Mouse (Mus musculus): ENCODE data around the gene Ptma. TPM values are rescaled to one million over a fixed set of nuclear protein-coding genes. Genes with fewer than 3 reads are reported as not detected.
A peak's percentile ranks its signal among the peaks of the same experiment; 100 is the strongest.
"Not testable (repeated sequence)": the region's sequence is repeated elsewhere in the genome, so short reads cannot be mapped to it uniquely, and the experiment has no call there.

Gene Ptma
- polyA plus RNA-seq, 1 experiment = 2,341 TPM

DNA sequence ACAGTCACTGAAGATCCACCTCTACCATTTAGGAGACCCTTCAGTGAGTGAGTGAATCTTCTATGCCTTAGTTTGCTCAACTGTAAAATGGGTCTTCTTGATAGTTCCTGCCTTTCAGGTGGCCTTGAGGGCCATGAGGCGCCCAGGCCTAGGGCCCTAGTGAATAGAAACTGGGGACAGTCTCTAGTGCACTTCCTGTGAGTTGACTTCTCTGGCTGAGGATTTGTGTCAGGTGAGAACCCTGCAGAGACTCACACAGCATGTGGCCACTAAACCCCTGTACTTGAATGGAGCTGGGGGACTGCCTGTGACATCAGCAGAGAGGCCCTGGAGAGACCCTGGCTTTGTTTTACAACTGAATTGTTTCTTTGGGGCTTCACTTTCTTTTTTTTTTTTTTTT, 16.3 kb upstream of the Ptma start:
- DNase-seq = no peak
- no peak overlapping the region for H3K27ac ChIP-seq (ENCODE audit: control insufficient read depth, insufficient read depth, low read length)
- H3K4me3 ChIP-seq (ENCODE audit: control insufficient read depth, insufficient read depth, low read length) = no peak overlapping the region
- H3K4me1 ChIP-seq (replicated peaks; ENCODE audit: control insufficient read depth, insufficient read depth, low read length) = peaks cover 31% of the 10 kb centered on the region
- WGBS = 82% methylated on average over 1 of the region's 1 CpGs
- TF ChIP-seq POLR2A (IDR thresholded peaks at IDR 0.05; ENCODE audit: control insufficient read depth, extremely low read depth, insufficient read depth, low read length, poor library complexity) = no peak
- TF ChIP-seq CTCF (IDR thresholded peaks at IDR 0.05; ENCODE audit: borderline replicate concordance, control insufficient read depth, extremely low read depth, insufficient read depth, low read length, poor library complexity) = no peak
- H3K36me3 ChIP-seq (ENCODE audit: control insufficient read depth, insufficient read depth, low read length) = no peaks in the 10 kb centered on the region
- no peaks in the 10 kb centered on the region for H3K27me3 ChIP-seq (ENCODE audit: control insufficient read depth, insufficient read depth, low read length)

DNA sequence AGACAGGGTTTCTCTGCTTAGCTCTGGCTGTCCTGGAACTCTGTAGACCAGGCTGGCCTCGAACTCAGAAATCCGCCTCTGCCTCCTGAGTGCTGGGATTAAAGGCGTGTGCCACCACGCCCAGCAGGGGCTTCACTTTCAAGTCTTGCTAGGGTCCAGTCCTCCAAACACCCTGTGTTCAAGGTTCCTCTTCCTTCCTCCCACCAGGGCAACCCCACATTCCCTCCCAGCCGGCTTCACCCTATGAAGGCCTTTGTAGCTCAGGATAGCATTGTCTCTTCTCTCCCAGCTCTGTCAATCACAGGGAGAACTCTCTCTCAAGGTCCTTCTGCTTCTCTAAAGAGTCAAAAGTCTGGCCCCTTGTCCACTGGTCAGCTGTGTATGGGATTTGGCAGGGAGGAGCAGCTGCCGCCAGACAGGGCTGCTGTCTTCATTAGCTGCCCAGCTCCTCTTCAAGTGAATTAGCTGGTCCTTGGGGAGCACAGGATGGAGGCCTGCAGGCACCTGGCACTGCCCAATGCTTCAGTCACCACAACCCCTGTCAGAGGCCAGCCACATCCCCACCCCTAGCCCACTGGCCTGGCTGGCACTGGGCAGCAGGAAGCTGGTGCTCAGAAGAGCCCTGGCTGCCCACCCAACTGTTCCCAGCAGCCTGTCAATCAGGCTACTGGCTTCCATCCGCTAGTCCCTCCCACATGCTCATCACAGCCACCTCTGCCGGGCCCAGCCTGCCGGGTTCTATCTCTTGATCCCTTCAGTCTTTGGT, 15.7 kb upstream of the Ptma start:
- no peak for DNase-seq
- Histone ChIP-seq H3K27me3 (ENCODE audit: control insufficient read depth, insufficient read depth, low read length) (no peaks in the 10 kb centered on the region), H3K4me3 (ENCODE audit: control insufficient read depth, insufficient read depth, low read length) (no peak overlapping the region), H3K27ac (ENCODE audit: control insufficient read depth, insufficient read depth, low read length) (no peak overlapping the region), H3K4me1 (replicated peaks; ENCODE audit: control insufficient read depth, insufficient read depth, low read length) (peaks cover 26% of the 10 kb centered on the region), H3K36me3 (ENCODE audit: control insufficient read depth, insufficient read depth, low read length) (no peaks in the 10 kb centered on the region)
- no peak for TF ChIP-seq POLR2A (IDR thresholded peaks at IDR 0.05; ENCODE audit: control insufficient read depth, extremely low read depth, insufficient read depth, low read length, poor library complexity)
- TF ChIP-seq CTCF (IDR thresholded peaks at IDR 0.05; ENCODE audit: borderline replicate concordance, control insufficient read depth, extremely low read depth, insufficient read depth, low read length, poor library complexity) = no peak
- WGBS = 78% methylated on average over 9 of the region's 9 CpGs

GRCm38 (mm10) chr1:86512154-86512720, 14.3 kb upstream of the Ptma start:
- no peak for DNase-seq
- Histone ChIP-seq H3K4me3 (ENCODE audit: control insufficient read depth, insufficient read depth, low read length) (no peak overlapping the region), H3K27ac (ENCODE audit: control insufficient read depth, insufficient read depth, low read length) (no peak overlapping the region), H3K36me3 (ENCODE audit: control insufficient read depth, insufficient read depth, low read length) (no peaks in the 10 kb centered on the region), H3K27me3 (ENCODE audit: control insufficient read depth, insufficient read depth, low read length) (no peaks in the 10 kb centered on the region), H3K4me1 (replicated peaks; ENCODE audit: control insufficient read depth, insufficient read depth, low read length) (peaks cover 27% of the 10 kb centered on the region)
- no peak for TF ChIP-seq POLR2A (IDR thresholded peaks at IDR 0.05; ENCODE audit: control insufficient read depth, extremely low read depth, insufficient read depth, low read length, poor library complexity)
- TF ChIP-seq CTCF (IDR thresholded peaks at IDR 0.05; ENCODE audit: borderline replicate concordance, control insufficient read depth, extremely low read depth, insufficient read depth, low read length, poor library complexity) = no peak
- WGBS = 92% methylated on average over 4 of the region's 4 CpGs

- H3K4me1 ChIP-seq (replicated peaks; ENCODE audit: control insufficient read depth, insufficient read depth, low read length) = peaks cover 27% of the 10 kb centered on the region
- H3K27ac ChIP-seq (ENCODE audit: control insufficient read depth, insufficient read depth, low read length); H3K36me3 ChIP-seq (ENCODE audit: control insufficient read depth, insufficient read depth, low read length); H3K4me3 ChIP-seq (ENCODE audit: control insufficient read depth, insufficient read depth, low read length); H3K27me3 ChIP-seq (ENCODE audit: control insufficient read depth, insufficient read depth, low read length); DNase-seq: not testable (repeated sequence)
- 90% methylated on average over 1 of the region's 1 CpGs for WGBS
Measured at GRCm38 (mm10) chr1:86513031-86513430, 13.5 kb upstream of the Ptma start.

DNA sequence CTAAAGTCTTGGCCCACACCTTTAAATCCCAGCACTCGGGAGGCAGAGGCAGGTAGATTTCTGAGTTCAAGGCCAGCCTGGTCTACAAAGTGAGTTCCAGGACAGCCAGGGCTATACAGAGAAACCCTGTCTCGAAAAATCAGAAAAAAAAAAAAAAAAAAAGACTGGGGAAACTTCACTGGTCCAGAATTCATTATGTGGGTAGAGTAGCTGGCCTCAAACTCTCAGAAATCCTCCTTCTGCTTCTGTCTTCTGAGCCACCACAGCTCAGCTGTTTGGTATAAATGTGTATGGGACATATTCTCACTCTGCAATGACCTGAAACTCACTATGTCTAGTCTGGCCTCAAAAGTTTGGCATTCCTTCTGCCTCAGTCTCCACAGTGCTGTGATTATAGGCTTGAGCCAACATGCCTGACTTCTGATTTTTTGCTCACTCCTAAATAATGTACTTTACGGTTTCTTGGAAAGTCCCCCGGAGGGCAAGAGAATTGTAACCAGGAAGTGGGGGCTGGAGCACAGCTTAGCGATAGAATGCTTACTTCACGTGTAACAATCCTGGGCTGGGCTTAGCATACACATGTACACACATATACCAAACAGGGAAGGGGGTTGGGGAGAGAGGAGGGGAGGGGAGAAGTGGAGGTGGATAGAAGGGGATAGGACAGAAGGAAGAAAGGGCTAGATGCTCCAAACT, 10.7 kb upstream of the Ptma start:
- H3K36me3 ChIP-seq (ENCODE audit: control insufficient read depth, insufficient read depth, low read length) = no peaks in the 10 kb centered on the region
- WGBS = 30% methylated on average over 6 of the region's 6 CpGs
- H3K27ac ChIP-seq (ENCODE audit: control insufficient read depth, insufficient read depth, low read length) = peak overlapping the region; percentile 15; the same call in 1 of the 2 replicates
- no peak for DNase-seq
- H3K4me3 ChIP-seq (ENCODE audit: control insufficient read depth, insufficient read depth, low read length) = no peak overlapping the region
- peaks cover 13% of the 10 kb centered on the region for H3K4me1 ChIP-seq (replicated peaks; ENCODE audit: control insufficient read depth, insufficient read depth, low read length)
- TF ChIP-seq POLR2A (IDR thresholded peaks at IDR 0.05; ENCODE audit: control insufficient read depth, extremely low read depth, insufficient read depth, low read length, poor library complexity) (no peak), CTCF (IDR thresholded peaks at IDR 0.05; ENCODE audit: borderline replicate concordance, control insufficient read depth, extremely low read depth, insufficient read depth, low read length, poor library complexity) (no peak)
- H3K27me3 ChIP-seq (ENCODE audit: control insufficient read depth, insufficient read depth, low read length) = no peaks in the 10 kb centered on the region

DNA sequence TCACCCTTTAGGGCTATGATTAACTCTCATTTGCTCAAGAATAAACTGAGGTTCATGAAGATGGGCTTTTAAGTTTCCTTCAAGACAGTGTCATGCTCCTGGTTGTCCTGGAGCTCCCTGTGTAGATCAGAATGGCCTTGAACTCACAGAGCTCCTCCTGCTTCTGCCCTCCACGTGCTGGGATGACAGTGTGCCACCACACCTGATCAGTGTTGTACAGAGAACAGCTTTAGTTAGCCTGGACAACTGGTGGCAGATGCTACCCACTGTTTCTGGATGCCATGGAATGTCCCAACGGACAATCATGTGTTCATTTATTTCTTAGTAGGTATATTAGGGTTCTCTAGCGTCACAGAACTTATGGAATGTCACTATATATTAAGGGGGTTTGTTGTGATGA, 9.4 kb upstream of the Ptma start:
- no peak for DNase-seq
- Histone ChIP-seq H3K27ac (ENCODE audit: control insufficient read depth, insufficient read depth, low read length) (no peak overlapping the region), H3K4me1 (replicated peaks; ENCODE audit: control insufficient read depth, insufficient read depth, low read length) (peaks cover 20% of the 10 kb centered on the region), H3K27me3 (ENCODE audit: control insufficient read depth, insufficient read depth, low read length) (no peaks in the 10 kb centered on the region), H3K36me3 (ENCODE audit: control insufficient read depth, insufficient read depth, low read length) (no peaks in the 10 kb centered on the region), H3K4me3 (ENCODE audit: control insufficient read depth, insufficient read depth, low read length) (no peak overlapping the region)
- 88% methylated on average over 3 of the region's 3 CpGs for WGBS
- no peak for TF ChIP-seq POLR2A (IDR thresholded peaks at IDR 0.05; ENCODE audit: control insufficient read depth, extremely low read depth, insufficient read depth, low read length, poor library complexity)
- TF ChIP-seq CTCF (IDR thresholded peaks at IDR 0.05; ENCODE audit: borderline replicate concordance, control insufficient read depth, extremely low read depth, insufficient read depth, low read length, poor library complexity) = no peak

Data from thymus, adult 2 months (tissue).